Mouse (Mus musculus) limb, embryonic 10.5 days (tissue): Measurements from ENCODE around the gene Clic3. TPM values are rescaled to one million over a fixed set of nuclear protein-coding genes. Genes with fewer than 3 reads are reported as not detected.
A peak's percentile ranks its signal among the peaks of the same experiment; 100 is the strongest.

Source experiments
- DNase-seq: peaks from one replicate; pipeline ENCODE4 v3.0.0-alpha.2; 2017; ENCODE audit warnings: low spot score
- H3K27ac ChIP-seq: fragments of 300-500 bp; sonication (generic); 2 replicates; pipeline ENCODE4 v1.5.1; 2016; ENCODE audit warnings: mild to moderate bottlenecking
- H3K27me3 ChIP-seq: fragments of 300-500 bp; sonication (generic); 2 replicates; pipeline ENCODE4 v1.6.1; 2016; ENCODE audit warnings: low read depth, mild to moderate bottlenecking; ENCODE audit not compliant: poor library complexity, severe bottlenecking
- H3K36me3 ChIP-seq: fragments of 300-500 bp; sonication (generic); 2 replicates; pipeline ENCODE4 v1.6.1; 2016; ENCODE audit warnings: mild to moderate bottlenecking, moderate library complexity
- H3K4me1 ChIP-seq: fragments of 300-500 bp; sonication (generic); 2 replicates; pipeline ENCODE4 v1.6.1; 2016
- H3K4me3 ChIP-seq: fragments of 300-500 bp; sonication (generic); 2 replicates; pipeline ENCODE4 v1.5.1; 2016; ENCODE audit warnings: mild to moderate bottlenecking, moderate library complexity
- H3K9me3 ChIP-seq: fragments of 300-500 bp; sonication (generic); replicated peaks from 2 replicates; pipeline ENCODE4 v1.6.1; 2016; ENCODE audit warnings: mild to moderate bottlenecking
- WGBS: fragments of 180-500 bp; shearing (Covaris S2); methylation state at CpG from one replicate; pipeline ENCODE4 v1.1.7; 2016; 5-methylcytosine and 5-hydroxymethylcytosine counted together
- polyA plus RNA-seq: library from polyadenylated mRNA; unstranded; fragments of >200 nt; fragmentation: Nextera tagmentation; extraction: Ambion mirVana; gene quantifications from 2 replicates; pipeline ENCODE4 v1.2.1, GENCODE M21; 2016

The Clic3 gene
- polyA plus RNA-seq, 1 experiment from 2014 or later: 1.1 TPM

DNA sequence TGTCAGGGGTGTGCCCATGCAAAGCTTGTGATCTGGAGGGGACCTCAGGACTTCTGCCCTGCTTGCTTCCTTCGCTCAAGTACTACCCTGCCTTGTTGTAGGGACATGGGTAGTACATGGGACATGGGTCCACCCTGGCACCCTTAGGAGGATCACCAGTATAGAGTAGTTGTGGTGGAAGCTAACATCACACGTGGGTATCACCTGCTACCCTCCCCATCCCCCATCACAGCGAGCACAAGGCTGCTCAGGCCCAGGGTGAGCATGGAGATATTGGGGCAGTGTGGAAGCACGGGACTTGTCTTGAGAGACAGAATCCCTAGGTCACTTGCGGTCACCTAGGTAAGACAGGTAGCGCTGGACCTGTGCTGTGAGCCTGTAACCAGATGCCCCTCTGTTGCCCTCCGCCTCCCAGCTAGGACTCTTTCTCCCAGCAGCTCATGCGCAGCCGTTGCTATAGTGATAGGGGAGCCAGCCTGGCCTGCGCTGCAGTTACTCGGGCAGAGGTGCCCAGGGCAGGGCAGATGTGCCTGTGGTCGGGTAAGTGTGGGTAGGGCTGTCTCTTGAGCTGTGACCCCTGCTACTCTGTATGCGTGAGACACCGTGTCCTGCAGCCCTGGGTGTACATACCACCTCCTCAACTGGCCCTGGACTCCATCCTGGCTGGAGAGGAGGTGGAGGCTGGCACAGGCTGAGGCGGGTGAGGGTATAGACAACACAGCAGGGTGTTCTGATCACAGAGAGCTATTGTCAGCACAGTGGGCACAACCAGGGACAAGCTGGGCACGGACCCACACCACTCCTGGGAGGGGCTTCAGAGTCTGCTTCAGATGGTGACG lies 26.0 kb upstream of the Clic3 start:
- no peak overlapping the region for H3K4me3 ChIP-seq
- peaks cover 60% of the 10 kb centered on the region for H3K27me3 ChIP-seq
- DNase-seq: no peak

DNA sequence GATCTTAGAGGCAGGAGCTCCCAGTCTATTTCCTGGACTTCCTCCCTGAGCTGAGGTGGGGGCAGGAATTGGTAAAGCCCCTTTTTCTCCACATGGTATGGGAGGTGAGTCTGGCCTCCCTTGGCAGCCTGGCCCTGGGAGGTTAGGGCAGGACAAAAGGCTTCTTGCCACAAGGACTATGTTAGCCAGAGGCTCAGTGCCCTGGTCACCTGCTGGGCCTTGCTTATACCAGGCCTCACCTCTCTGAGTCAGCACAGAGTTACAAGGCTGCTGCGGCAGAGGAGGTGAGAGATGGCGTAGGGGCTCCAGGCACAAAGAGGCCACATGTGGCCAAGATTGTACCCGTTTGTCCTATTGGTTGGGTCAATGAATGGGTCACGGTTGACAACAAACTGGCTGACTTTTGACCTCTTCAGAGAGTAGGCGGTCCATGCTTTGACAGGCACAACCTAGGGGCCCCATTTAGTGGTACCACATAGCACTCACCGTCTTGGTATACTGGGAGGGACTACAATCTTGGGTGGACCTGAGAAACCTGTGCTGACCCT lies 25.3 kb upstream of the Clic3 start:
- Histone ChIP-seq H3K27ac (no peak overlapping the region), H3K9me3 (no peaks in the 10 kb centered on the region), H3K4me1 (peaks cover 31% of the 10 kb centered on the region), H3K27me3 (peaks cover 52% of the 10 kb centered on the region), H3K4me3 (no peak overlapping the region), H3K36me3 (no peaks in the 10 kb centered on the region)
- DNase-seq: no peak
- WGBS: 50% methylated on average over 6 of the region's 6 CpGs

More for the DNA sequence above, 26.0 kb upstream of the Clic3 start:
- H3K9me3 ChIP-seq: no peaks in the 10 kb centered on the region
- H3K36me3 ChIP-seq: no peaks in the 10 kb centered on the region
- WGBS: 72% methylated on average over 17 of the region's 17 CpGs
- peaks cover 31% of the 10 kb centered on the region for H3K4me1 ChIP-seq
- H3K27ac ChIP-seq: no peak overlapping the region

DNA sequence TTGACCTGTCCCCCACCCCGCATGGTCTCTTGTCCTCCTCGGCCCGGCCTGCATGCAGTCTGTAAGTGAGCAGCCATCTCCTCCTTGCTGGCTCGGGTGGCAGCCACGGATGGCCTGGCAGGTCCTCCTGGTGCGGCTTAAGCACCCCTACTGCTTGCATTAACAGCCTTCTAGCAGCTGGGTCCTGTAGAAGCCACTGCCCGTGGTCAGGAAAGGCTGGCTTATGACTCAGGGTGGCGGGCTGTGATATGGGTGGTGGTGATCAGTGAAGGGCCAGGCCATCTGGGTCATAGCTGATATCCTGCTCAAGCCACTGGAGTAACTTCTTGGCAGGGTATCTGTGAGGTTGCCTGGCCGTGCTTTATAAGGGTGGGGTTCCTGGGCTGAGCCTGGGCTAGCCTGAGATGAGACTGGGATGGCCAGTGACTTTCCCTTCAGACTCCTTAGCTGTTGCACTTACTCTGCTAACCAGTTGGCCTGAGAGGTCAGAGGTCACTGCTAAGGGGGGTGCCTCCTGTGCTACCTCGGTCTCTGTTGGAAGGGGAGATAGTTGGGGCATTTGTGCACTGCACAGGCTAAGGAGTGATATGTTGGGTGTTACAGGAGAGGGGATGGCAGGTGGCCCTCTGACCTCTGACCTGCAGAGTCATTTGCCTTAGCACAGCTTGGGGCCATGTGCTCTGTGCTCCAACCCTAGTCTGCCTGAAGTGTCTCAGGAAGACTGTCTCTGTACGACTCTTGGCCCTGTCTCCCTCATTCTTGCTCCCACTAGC lies 24.1 kb upstream of the Clic3 start:
- H3K4me1 ChIP-seq: peaks cover 31% of the 10 kb centered on the region
- no peak overlapping the region for H3K27ac ChIP-seq
- H3K9me3 ChIP-seq: no peaks in the 10 kb centered on the region
- peaks cover 46% of the 10 kb centered on the region for H3K27me3 ChIP-seq
- no peaks in the 10 kb centered on the region for H3K36me3 ChIP-seq
- no peak for DNase-seq
- WGBS: 63% methylated on average over 11 of the region's 11 CpGs
- no peak overlapping the region for H3K4me3 ChIP-seq

DNA sequence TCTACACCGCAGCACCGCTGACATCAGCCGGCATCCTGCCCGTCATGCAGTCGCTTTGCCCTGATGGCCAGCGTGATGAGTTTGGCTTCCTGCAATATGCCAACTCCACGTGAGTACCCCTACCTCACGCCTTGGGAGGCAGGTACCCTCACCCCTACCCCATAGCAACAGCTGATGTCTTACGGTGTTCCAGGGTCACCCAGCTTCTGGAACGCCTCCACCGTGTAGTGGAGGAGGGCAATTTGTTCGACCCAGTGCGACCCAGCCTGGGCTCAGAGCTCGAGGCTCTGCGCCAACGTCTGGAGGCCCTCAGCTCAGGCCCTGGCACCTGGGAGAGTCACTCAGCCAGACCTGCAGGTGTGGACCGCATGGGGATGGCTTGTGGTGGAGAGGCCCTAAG lies 23.5 kb upstream of the Clic3 start:
- H3K27me3 ChIP-seq: peaks cover 46% of the 10 kb centered on the region
- no peak overlapping the region for H3K4me3 ChIP-seq
- H3K27ac ChIP-seq: no peak overlapping the region

GRCm38 (mm10) chr2:25434292-25434691 lies 22.3 kb upstream of the Clic3 start:
- no peaks in the 10 kb centered on the region for H3K9me3 ChIP-seq
- no peaks in the 10 kb centered on the region for H3K36me3 ChIP-seq
- H3K4me3 ChIP-seq: no peak overlapping the region
- no peak for DNase-seq
- peaks cover 19% of the 10 kb centered on the region for H3K4me1 ChIP-seq
- peaks cover 41% of the 10 kb centered on the region for H3K27me3 ChIP-seq
- no peak overlapping the region for H3K27ac ChIP-seq
- WGBS: 86% methylated on average over 8 of the region's 8 CpGs

More for the DNA sequence above, 23.5 kb upstream of the Clic3 start:
- WGBS: 75% methylated on average over 17 of the region's 17 CpGs
- Histone ChIP-seq H3K36me3 (no peaks in the 10 kb centered on the region), H3K4me1 (peaks cover 31% of the 10 kb centered on the region), H3K9me3 (no peaks in the 10 kb centered on the region)
- no peak for DNase-seq

DNA sequence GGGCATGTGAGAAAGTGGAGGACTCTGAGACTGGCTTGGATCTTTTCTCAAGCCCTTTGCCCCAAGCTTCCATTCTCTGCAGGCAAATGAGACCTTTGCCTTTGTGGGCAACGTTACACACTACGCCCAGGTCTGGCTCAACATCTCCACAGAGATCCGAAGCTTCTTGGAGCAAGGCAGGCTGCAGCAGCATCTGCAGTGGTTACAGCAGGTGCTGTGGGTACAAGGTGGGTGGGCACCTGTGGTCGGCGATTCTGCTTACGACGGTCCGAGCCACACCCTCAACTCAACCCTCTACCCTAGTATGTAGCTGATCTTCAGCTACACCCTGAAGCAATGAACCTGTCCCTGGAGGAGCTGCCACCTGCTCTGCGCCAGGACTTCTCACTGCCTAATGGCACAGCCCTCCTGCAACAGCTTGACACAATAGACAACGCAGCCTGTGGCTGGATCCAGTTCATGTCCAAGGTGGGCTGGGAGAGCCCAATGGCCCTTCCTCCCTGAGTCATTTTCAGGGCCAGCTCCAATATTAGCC lies 20.3 kb upstream of the Clic3 start:
- no peak for DNase-seq
- no peaks in the 10 kb centered on the region for H3K9me3 ChIP-seq
- H3K36me3 ChIP-seq: 0 out of 2 replicates have a peak, but pooled peaks cover 2% of the 10 kb centered on the region
- H3K4me3 ChIP-seq: no peak overlapping the region
- H3K27ac ChIP-seq: no peak overlapping the region
- WGBS: 93% methylated on average over 10 of the region's 10 CpGs
- H3K4me1 ChIP-seq: peaks cover 17% of the 10 kb centered on the region
- H3K27me3 ChIP-seq: peaks cover 20% of the 10 kb centered on the region; the same call in 1 of the 2 replicates

DNA sequence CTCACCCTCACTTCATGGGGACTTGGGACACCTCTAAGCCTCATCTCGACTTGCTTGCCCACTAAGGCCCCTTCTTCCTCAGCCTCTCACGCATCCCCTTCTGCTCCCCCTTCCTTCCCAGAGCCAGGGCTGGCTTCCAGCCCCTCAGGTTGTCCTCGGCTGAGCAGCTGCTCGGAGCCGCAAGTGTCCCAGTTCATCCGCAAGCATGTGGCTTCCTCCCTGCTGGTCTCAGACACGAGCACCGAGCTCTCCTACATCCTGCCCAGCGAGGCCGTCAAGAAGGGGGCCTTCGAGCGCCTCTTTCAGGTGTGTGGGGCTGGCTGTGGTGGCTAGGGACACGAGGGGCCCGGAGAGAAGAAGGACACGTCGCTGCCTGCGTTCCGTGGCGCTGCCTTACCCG lies 15.6 kb upstream of the Clic3 start:
- H3K27ac ChIP-seq: 0 out of 2 replicates have a peak overlapping the region, but pooled peaks have one; percentile 10
- DNase-seq: no peak
- no peaks in the 10 kb centered on the region for H3K4me1 ChIP-seq
- no peak overlapping the region for H3K4me3 ChIP-seq
- H3K36me3 ChIP-seq: peaks cover 7% of the 10 kb centered on the region; the same call in 1 of the 2 replicates
- no peaks in the 10 kb centered on the region for H3K9me3 ChIP-seq
- no peaks in the 10 kb centered on the region for H3K27me3 ChIP-seq
- 89% methylated on average over 20 of the region's 20 CpGs for WGBS

GRCm38 (mm10) chr2:25442682-25443081 lies 14.0 kb upstream of the Clic3 start:
- H3K27me3 ChIP-seq: no peaks in the 10 kb centered on the region
- WGBS: 90% methylated on average over 14 of the region's 14 CpGs

GRCm38 (mm10) chr2:25450853-25451647 lies 5.6 kb upstream of the Clic3 start:
- Histone ChIP-seq H3K9me3 (no peaks in the 10 kb centered on the region), H3K27me3 (no peaks in the 10 kb centered on the region), H3K36me3 (0 out of 2 replicates have a peak, but pooled peaks cover 3% of the 10 kb centered on the region), H3K27ac (no peak overlapping the region), H3K4me1 (no peaks in the 10 kb centered on the region), H3K4me3 (no peak overlapping the region)
- DNase-seq: no peak
- WGBS: 88% methylated on average over 8 of the region's 8 CpGs

More at GRCm38 (mm10) chr2:25442682-25443081, 14.0 kb upstream of the Clic3 start:
- Histone ChIP-seq H3K4me3 (no peak overlapping the region), H3K27ac (0 out of 2 replicates have a peak overlapping the region, but pooled peaks have one; percentile 10), H3K9me3 (no peaks in the 10 kb centered on the region), H3K36me3 (peaks cover 10% of the 10 kb centered on the region; the same call in 1 of the 2 replicates), H3K4me1 (no peaks in the 10 kb centered on the region)
- no peak for DNase-seq

DNA sequence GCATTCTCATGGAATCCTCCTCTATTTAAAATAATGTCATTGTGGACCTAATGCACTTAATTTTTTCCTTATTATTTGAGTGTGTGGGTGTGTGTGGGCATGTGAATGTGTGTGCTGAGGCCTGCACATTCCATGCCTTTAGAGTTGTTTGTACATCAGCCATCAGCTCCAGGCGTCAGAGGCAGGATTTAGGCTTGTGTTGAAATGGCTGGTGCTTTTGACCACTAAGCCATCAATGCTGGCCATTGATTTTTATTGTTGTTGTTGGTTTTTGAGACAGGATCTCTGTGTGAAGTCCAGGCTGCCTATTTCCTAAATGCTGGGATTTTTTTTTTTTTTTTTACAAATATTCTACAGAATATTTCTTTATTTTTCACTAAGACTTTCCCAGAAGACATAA lies 3.7 kb upstream of the Clic3 start:
- DNase-seq: no peak
- 48% methylated on average over 1 of the region's 1 CpGs for WGBS

DNA sequence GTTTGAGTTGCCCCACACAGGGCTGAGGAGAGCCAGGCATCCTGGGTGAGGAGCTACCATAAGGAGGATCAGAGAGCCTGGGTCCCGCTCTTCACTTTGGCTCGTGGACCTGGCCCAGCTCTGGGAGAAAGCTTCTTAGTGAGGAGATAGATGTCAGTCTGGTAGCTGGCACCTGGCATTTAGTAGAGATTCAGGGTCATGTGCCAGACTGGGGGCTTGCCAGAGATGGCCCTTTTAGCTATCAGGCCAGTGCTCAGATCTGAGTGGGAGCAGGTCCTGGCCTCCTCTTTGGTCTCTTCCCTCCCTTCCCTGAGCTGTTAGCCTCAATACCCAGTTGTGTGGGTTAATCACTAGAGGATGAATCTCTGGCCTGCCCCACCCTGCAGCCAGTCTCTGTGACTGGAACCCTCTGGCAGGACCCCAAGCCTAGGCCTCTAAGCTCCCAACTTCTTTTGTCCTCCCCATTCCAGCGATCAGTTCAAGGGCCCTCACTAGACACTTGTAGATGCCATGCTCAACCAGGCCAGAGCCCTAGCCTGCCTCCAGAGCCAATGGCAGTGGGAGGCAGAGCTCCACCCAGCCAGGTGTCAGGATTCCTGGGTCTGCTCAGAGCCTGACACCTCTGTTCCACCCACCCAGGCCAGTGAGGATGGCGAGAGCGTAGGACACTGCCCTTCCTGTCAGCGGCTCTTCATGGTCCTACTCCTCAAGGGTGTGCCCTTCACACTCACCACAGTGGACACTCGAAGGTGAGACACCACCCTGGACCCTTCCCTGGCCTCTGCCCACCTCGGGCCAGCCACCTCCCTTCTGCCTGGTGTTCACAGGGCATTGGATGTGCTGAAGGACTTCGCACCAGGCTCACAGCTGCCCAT lies 621 bp downstream of the Clic3 start:
- DNase-seq: no peak
- Histone ChIP-seq H3K4me1 (peaks cover 17% of the 10 kb centered on the region), H3K27ac (no peak overlapping the region), H3K4me3 (no peak overlapping the region), H3K9me3 (no peaks in the 10 kb centered on the region), H3K36me3 (peaks cover 8% of the 10 kb centered on the region; the same call in 1 of the 2 replicates), H3K27me3 (no peaks in the 10 kb centered on the region)
- 88% methylated on average over 9 of the region's 9 CpGs for WGBS

More for the DNA sequence above, 3.7 kb upstream of the Clic3 start:
- Histone ChIP-seq H3K36me3 (no peaks in the 10 kb centered on the region), H3K27ac (no peak overlapping the region), H3K27me3 (no peaks in the 10 kb centered on the region), H3K4me1 (no peaks in the 10 kb centered on the region), H3K4me3 (no peak overlapping the region), H3K9me3 (no peaks in the 10 kb centered on the region)
